Mouse (Mus musculus): ENCODE measurements around the gene Otx2. TPM values are rescaled to one million over a fixed set of nuclear protein-coding genes. Genes with fewer than 3 reads are reported as not detected.

Gene Otx2
- polyA plus RNA-seq, 1 experiment = 45.0 TPM

GRCm38 (mm10) chr14:48633141-48633540, 40.5 kb downstream of the Otx2 start:
- H3K9me3 ChIP-seq (replicated peaks; ENCODE audit: control insufficient read depth, insufficient read depth, low read length, poor library complexity, severe bottlenecking) = no peaks in the 10 kb centered on the region
- H3K36me3 ChIP-seq (ENCODE audit: control insufficient read depth, insufficient read depth, low read length, poor library complexity, severe bottlenecking) = no peaks in the 10 kb centered on the region
- no peak overlapping the region for H3K27ac ChIP-seq (ENCODE audit: insufficient read depth, low read length)

GRCm38 (mm10) chr14:48632335-48632734, 41.3 kb downstream of the Otx2 start:
- Histone ChIP-seq H3K36me3 (ENCODE audit: control insufficient read depth, insufficient read depth, low read length, poor library complexity, severe bottlenecking) (no peaks in the 10 kb centered on the region), H3K27ac (ENCODE audit: insufficient read depth, low read length) (no peak overlapping the region), H3K9ac (ENCODE audit: low read depth, poor library complexity, severe bottlenecking) (no peak overlapping the region), H3K27me3 (ENCODE audit: control insufficient read depth, insufficient read depth, low read length, poor library complexity, severe bottlenecking) (no peaks in the 10 kb centered on the region), H3K4me1 (ENCODE audit: control insufficient read depth, insufficient read depth, low read length) (no peaks in the 10 kb centered on the region), H3K9me3 (replicated peaks; ENCODE audit: control insufficient read depth, insufficient read depth, low read length, poor library complexity, severe bottlenecking) (no peaks in the 10 kb centered on the region), H3K4me3 (ENCODE audit: low read depth, low read length) (no peak overlapping the region)
- TF ChIP-seq CTCF (IDR thresholded peaks at IDR 0.05; ENCODE audit: low read depth, low read length) (no peak), POLR2A (IDR thresholded peaks at IDR 0.05; ENCODE audit: insufficient read depth, low read length) (no peak), EP300 (IDR thresholded peaks at IDR 0.05; ENCODE audit: insufficient read depth, low read depth, low read length) (no peak)

More at GRCm38 (mm10) chr14:48633141-48633540, 40.5 kb downstream of the Otx2 start:
- no peaks in the 10 kb centered on the region for H3K27me3 ChIP-seq (ENCODE audit: control insufficient read depth, insufficient read depth, low read length, poor library complexity, severe bottlenecking)
- H3K4me1 ChIP-seq (ENCODE audit: control insufficient read depth, insufficient read depth, low read length) = no peaks in the 10 kb centered on the region
- H3K4me3 ChIP-seq (ENCODE audit: low read depth, low read length) = no peak overlapping the region
- no peak overlapping the region for H3K9ac ChIP-seq (ENCODE audit: low read depth, poor library complexity, severe bottlenecking)
- TF ChIP-seq CTCF (IDR thresholded peaks at IDR 0.05; ENCODE audit: low read depth, low read length) (no peak), EP300 (IDR thresholded peaks at IDR 0.05; ENCODE audit: insufficient read depth, low read depth, low read length) (no peak), POLR2A (IDR thresholded peaks at IDR 0.05; ENCODE audit: insufficient read depth, low read length) (no peak)

DNA sequence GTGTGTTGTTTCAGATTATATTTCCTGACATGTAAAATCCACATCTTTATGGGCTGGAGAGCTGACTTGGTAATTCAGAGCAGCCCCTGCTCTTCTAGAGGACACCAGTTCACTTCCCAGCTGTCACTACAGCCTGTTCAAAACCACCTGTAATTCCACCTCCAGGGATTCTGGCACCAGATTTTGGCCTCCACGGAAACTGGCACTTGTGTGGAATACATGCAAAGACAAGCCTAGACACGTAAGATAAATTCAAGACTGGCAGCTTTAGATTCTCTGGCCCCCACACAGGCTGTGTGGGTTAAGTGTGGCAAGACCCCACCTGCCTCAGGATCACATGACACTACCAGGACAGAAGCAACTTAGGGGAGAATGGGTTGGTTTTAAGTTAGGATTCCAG, 42.1 kb downstream of the Otx2 start:
- H3K9ac ChIP-seq (ENCODE audit: low read depth, poor library complexity, severe bottlenecking) = no peak overlapping the region
- no peaks in the 10 kb centered on the region for H3K36me3 ChIP-seq (ENCODE audit: control insufficient read depth, insufficient read depth, low read length, poor library complexity, severe bottlenecking)
- no peaks in the 10 kb centered on the region for H3K27me3 ChIP-seq (ENCODE audit: control insufficient read depth, insufficient read depth, low read length, poor library complexity, severe bottlenecking)
- TF ChIP-seq POLR2A (IDR thresholded peaks at IDR 0.05; ENCODE audit: insufficient read depth, low read length) (no peak), CTCF (IDR thresholded peaks at IDR 0.05; ENCODE audit: low read depth, low read length) (no peak), EP300 (IDR thresholded peaks at IDR 0.05; ENCODE audit: insufficient read depth, low read depth, low read length) (no peak)
- H3K27ac ChIP-seq (ENCODE audit: insufficient read depth, low read length) = no peak overlapping the region
- H3K4me1 ChIP-seq (ENCODE audit: control insufficient read depth, insufficient read depth, low read length) = no peaks in the 10 kb centered on the region
- H3K4me3 ChIP-seq (ENCODE audit: low read depth, low read length) = no peak overlapping the region
- H3K9me3 ChIP-seq (replicated peaks; ENCODE audit: control insufficient read depth, insufficient read depth, low read length, poor library complexity, severe bottlenecking) = no peaks in the 10 kb centered on the region

- Histone ChIP-seq H3K4me1 (ENCODE audit: control insufficient read depth, insufficient read depth, low read length) (no peaks in the 10 kb centered on the region), H3K9ac (ENCODE audit: low read depth, poor library complexity, severe bottlenecking) (no peak overlapping the region), H3K36me3 (ENCODE audit: control insufficient read depth, insufficient read depth, low read length, poor library complexity, severe bottlenecking) (no peaks in the 10 kb centered on the region), H3K27me3 (ENCODE audit: control insufficient read depth, insufficient read depth, low read length, poor library complexity, severe bottlenecking) (no peaks in the 10 kb centered on the region), H3K27ac (ENCODE audit: insufficient read depth, low read length) (no peak overlapping the region), H3K9me3 (replicated peaks; ENCODE audit: control insufficient read depth, insufficient read depth, low read length, poor library complexity, severe bottlenecking) (no peaks in the 10 kb centered on the region), H3K4me3 (ENCODE audit: low read depth, low read length) (no peak overlapping the region)
- TF ChIP-seq EP300 (IDR thresholded peaks at IDR 0.05; ENCODE audit: insufficient read depth, low read depth, low read length) (no peak), POLR2A (IDR thresholded peaks at IDR 0.05; ENCODE audit: insufficient read depth, low read length) (no peak), CTCF (IDR thresholded peaks at IDR 0.05; ENCODE audit: low read depth, low read length) (no peak)
These were observed 44.2 kb downstream of the Otx2 start for GRCm38 (mm10) chr14:48629404-48629803.

GRCm38 (mm10) chr14:48626271-48626670, 47.3 kb downstream of the Otx2 start:
- Histone ChIP-seq H3K4me1 (ENCODE audit: control insufficient read depth, insufficient read depth, low read length) (no peaks in the 10 kb centered on the region), H3K9ac (ENCODE audit: low read depth, poor library complexity, severe bottlenecking) (no peak overlapping the region), H3K27me3 (ENCODE audit: control insufficient read depth, insufficient read depth, low read length, poor library complexity, severe bottlenecking) (no peaks in the 10 kb centered on the region), H3K9me3 (replicated peaks; ENCODE audit: control insufficient read depth, insufficient read depth, low read length, poor library complexity, severe bottlenecking) (no peaks in the 10 kb centered on the region), H3K27ac (ENCODE audit: insufficient read depth, low read length) (no peak overlapping the region), H3K4me3 (ENCODE audit: low read depth, low read length) (no peak overlapping the region), H3K36me3 (ENCODE audit: control insufficient read depth, insufficient read depth, low read length, poor library complexity, severe bottlenecking) (no peaks in the 10 kb centered on the region)
- TF ChIP-seq CTCF (IDR thresholded peaks at IDR 0.05; ENCODE audit: low read depth, low read length) (no peak), EP300 (IDR thresholded peaks at IDR 0.05; ENCODE audit: insufficient read depth, low read depth, low read length) (no peak), POLR2A (IDR thresholded peaks at IDR 0.05; ENCODE audit: insufficient read depth, low read length) (no peak)

DNA sequence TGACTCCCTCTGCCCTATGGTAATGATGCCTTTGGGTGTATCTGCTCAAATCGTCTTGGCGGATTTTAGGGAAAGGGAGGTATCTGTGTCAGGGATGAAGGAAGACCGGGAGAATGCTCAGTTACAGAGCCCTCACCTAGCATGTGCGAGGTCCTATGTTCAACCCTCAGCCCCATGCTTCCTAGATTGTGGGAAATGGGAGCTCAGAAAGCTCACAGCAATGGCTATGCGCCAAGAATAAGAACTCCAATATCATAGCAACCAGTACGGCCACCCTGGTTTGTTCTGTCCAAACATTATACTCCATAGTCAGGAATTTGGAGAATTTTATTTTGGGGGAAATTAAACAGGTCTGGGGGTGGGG, 48.3 kb downstream of the Otx2 start:
- H3K9ac ChIP-seq (ENCODE audit: low read depth, poor library complexity, severe bottlenecking) = no peak overlapping the region
- no peak overlapping the region for H3K27ac ChIP-seq (ENCODE audit: insufficient read depth, low read length)
- no peaks in the 10 kb centered on the region for H3K36me3 ChIP-seq (ENCODE audit: control insufficient read depth, insufficient read depth, low read length, poor library complexity, severe bottlenecking)
- no peaks in the 10 kb centered on the region for H3K27me3 ChIP-seq (ENCODE audit: control insufficient read depth, insufficient read depth, low read length, poor library complexity, severe bottlenecking)
- H3K4me1 ChIP-seq (ENCODE audit: control insufficient read depth, insufficient read depth, low read length) = no peaks in the 10 kb centered on the region
- H3K4me3 ChIP-seq (ENCODE audit: low read depth, low read length) = no peak overlapping the region
- H3K9me3 ChIP-seq (replicated peaks; ENCODE audit: control insufficient read depth, insufficient read depth, low read length, poor library complexity, severe bottlenecking) = no peaks in the 10 kb centered on the region
- no peak for TF ChIP-seq POLR2A (IDR thresholded peaks at IDR 0.05; ENCODE audit: insufficient read depth, low read length)
- no peak for TF ChIP-seq CTCF (IDR thresholded peaks at IDR 0.05; ENCODE audit: low read depth, low read length)
- no peak for TF ChIP-seq EP300 (IDR thresholded peaks at IDR 0.05; ENCODE audit: insufficient read depth, low read depth, low read length)
